Mouse (Mus musculus) adrenal gland, adult 18-20 months (tissue): ENCODE measurements around the gene Cebpe. TPM values are rescaled to one million over a fixed set of nuclear protein-coding genes. Genes with fewer than 3 reads are reported as not detected.

Experiments used
- DNase-seq, 2 experiments: peaks; one replicate each; pipeline ENCODE4 v3.0.0; 2021 to 2022; ENCODE audit warnings: low spot score in 2 of 2
- total RNA-seq, 2 experiments: library from RNA; stranded (reverse); gene quantifications; 1 replicate in 1 of 2; 2 replicates in 1 of 2; pipeline ENCODE4 v1.2.3; 2021

Gene Cebpe
- total RNA-seq, 2 experiments from 2014 or later, result 0.23 TPM; not detected in 1

DNA sequence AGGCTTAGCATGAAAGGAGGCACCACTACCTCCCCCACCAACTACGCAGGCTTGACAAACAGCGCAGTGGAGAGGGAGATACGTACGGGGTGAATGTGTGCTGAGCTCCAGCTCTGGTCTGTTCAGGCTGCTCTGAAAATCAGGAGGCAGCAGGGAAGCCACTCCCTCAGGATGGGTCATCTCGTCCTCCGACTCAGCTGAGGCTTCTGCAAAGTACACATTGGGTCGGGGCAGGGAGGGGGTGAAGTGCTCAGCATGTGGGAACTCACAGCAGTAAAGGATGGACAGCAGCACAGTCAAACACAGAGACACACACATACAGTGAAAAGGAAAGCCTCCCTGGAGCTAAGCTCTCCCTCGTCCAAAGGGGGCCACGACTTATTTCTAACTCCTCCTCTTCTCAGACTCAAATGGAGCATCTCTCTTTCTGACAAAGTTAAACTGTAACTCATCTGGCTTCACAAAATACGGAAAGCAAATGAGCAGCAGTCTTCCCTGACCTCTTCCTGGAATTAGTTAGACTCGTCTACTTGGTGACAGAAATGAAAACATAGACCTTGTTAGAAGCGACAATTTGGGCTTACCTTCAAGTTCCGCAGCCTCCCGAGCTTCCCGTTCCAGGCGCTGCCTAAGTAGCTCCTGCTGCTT lies 33.2 kb downstream of the Cebpe start:
- no peak for DNase-seq

DNA sequence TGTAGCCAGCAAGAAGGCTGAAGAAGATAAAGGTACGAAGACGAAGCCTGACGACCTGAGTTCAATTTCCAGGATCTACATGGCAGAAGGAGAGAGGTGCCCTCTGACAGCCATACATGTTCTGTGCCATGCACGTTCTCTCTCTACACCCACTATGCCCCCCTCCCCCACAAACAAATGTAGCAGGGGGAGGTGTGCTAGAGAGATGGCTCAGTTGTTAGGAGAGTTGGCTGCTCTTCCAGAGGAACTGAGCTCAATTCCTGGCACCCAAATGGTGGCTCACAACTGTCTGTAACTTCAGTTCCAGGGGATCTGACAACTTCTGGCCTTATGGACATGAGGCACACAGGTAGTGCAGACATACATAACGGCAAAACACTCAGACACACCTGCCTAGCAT lies 35.7 kb downstream of the Cebpe start:
- no peak for DNase-seq

DNA sequence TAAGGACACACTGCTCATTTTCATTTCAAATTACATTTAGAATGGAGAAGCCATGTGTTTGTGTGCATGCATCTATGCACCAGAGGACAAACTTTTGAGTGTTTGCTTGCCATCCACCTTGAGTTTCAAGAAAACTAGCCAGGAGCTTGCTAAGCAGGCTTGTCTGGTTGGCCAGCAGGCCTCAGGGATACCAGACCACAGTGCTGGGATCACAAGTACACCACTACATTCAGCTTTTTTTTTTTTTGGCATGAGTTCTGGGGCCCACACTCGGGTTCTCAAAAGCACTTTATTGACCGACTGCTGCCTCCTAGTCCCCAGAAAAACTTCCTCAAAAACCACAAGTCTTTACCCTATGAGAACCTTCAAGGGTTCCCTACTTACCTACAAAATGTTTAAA lies 37.7 kb downstream of the Cebpe start:
- DNase-seq, result no peak

DNA sequence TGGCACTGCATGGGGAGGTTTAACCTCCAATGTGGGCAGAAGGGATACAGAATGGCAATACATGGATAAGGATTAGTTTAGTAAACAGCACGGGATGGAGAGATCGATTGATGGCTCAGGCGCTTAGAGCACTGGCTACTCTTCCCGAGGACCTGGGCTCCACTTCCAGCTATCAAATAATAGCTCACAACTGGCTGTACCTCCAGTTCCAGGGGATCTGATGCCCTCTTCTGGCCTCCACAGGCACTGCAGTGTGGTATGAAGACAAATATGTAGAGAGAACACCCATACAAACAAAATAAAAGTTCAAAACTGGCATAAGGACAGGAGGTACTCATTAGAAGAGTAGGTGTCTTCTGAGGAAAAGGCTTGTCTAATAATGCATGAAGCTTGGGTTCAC lies 42.6 kb downstream of the Cebpe start:
- DNase-seq, result peak; percentile 42 to 55

DNA sequence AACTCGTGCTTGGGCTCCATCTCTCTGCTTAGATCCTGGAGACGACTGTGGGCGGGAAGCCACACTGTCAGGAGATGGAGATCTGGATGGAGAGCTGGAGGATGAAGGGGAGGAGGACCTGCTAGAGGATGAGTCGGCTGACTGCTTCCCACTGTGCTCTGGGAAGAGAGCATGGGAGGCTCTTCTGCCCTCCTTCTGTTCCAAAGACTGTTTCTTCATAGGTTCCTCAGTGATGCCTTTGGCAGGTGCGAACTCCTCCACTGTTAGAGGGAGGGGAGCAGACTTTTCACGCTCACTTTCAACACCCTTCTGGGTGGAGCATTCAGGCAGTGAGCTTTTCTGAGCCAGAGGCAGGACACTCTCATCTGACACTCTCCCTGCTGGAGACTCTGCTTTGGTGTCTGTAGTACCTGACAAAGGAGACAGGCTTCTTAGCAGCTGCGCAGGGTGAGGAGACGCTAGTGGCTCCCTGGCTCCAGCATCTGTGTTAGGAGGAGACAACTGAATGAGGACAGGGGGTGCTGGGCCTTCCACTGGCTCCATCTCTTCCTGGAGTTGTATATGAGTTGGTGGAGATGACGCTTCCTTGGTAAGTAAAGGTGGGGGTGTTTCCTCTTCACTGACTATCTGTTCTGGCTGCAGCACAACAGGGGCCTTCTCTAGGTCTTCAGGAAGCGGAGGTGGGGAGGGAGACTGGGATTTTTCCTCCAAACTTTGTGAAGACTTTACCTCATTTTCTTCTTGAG lies 47.3 kb downstream of the Cebpe start:
- DNase-seq, result no peak

Other genes starting within 250 kb of the Cebpe start
- gene Lrp10, start 248.0 kb downstream of the Cebpe start, total RNA-seq, result 100 to 1,000 TPM in 1 of 2 experiments, 10 to 100 TPM in 1; 95.4 to 119 TPM
- 1 to 10 TPM in 1 of 2 experiments, under 1 TPM in 1; 0.26 to 1.1 TPM for gene Rem2, start 236.1 kb downstream of the Cebpe start, total RNA-seq
- gene Prmt5, start 194.6 kb downstream of the Cebpe start, total RNA-seq, result 10 to 100 TPM; 38.9 to 43.3 TPM
- gene Haus4, start 157.6 kb downstream of the Cebpe start, total RNA-seq, result 10 to 100 TPM; 11.2 to 18.9 TPM
- 10 to 100 TPM; 20.5 to 26.0 TPM for gene Ajuba, start 134.6 kb downstream of the Cebpe start, total RNA-seq
- gene 4931414P19Rik, start 106.2 kb downstream of the Cebpe start, total RNA-seq, result 1 to 10 TPM; 2.7 to 6.5 TPM
- gene Psmb5, start 94.2 kb downstream of the Cebpe start, total RNA-seq, result 100 to 1,000 TPM; 273 to 381 TPM
- not detected for gene Psmb11, start 90.7 kb downstream of the Cebpe start, total RNA-seq
- gene Gm17606, start 71.2 kb downstream of the Cebpe start, total RNA-seq, result not detected
- 1 to 10 TPM in 1 of 2 experiments, under 1 TPM in 1; 0.70 to 1.2 TPM for gene Cdh24, start 70.8 kb downstream of the Cebpe start, total RNA-seq
- gene 1700123O20Rik, start 26.0 kb downstream of the Cebpe start, total RNA-seq, result 10 to 100 TPM; 43.5 to 43.7 TPM
- 100 to 1,000 TPM; 162 to 171 TPM for gene Acin1, start 25.2 kb downstream of the Cebpe start, total RNA-seq
- not detected for gene Gm29776, start 13.3 kb downstream of the Cebpe start, total RNA-seq
- gene Slc7a8, start 69.8 kb upstream of the Cebpe start, total RNA-seq, result 10 to 100 TPM; 24.6 to 55.6 TPM
- under 1 TPM in 1 of 2 experiments, not detected in 1; 0.51 TPM for gene Rnf212b, start 102.0 kb upstream of the Cebpe start, total RNA-seq
- 10 to 100 TPM; 12.8 to 15.6 TPM for gene Homez, start 158.8 kb upstream of the Cebpe start, total RNA-seq
- 10 to 100 TPM; 14.2 to 17.2 TPM for gene Ppp1r3e, start 165.4 kb upstream of the Cebpe start, total RNA-seq
- 10 to 100 TPM; 53.1 to 59.3 TPM for gene Bcl2l2, start 171.2 kb upstream of the Cebpe start, total RNA-seq
- gene Gm20521, start 171.3 kb upstream of the Cebpe start, total RNA-seq, result 1 to 10 TPM; 1.2 to 3.9 TPM
- gene Pabpn1, start 180.3 kb upstream of the Cebpe start, total RNA-seq, result 100 to 1,000 TPM; 137 to 177 TPM
- 10 to 100 TPM; 36.7 to 43.9 TPM for gene Slc22a17, start 201.0 kb upstream of the Cebpe start, total RNA-seq
- gene Efs, start 214.0 kb upstream of the Cebpe start, total RNA-seq, result 1 to 10 TPM; 2.4 to 4.9 TPM
- not detected for gene Il25, start 220.5 kb upstream of the Cebpe start, total RNA-seq
- under 1 TPM in 1 of 2 experiments, not detected in 1; 0.96 TPM for gene Cmtm5, start 224.1 kb upstream of the Cebpe start, total RNA-seq